Mouse (Mus musculus) fat pad, adult 2 months (tissue): ENCODE data around the gene Parn.

ENCODE experiments used
- DNase-seq: peaks from one replicate; pipeline ENCODE4 v3.0.0-alpha.2; 2011; ENCODE audit warnings: low read depth, low spot score; ENCODE audit errors: extremely low read depth

Parn gene

DNA sequence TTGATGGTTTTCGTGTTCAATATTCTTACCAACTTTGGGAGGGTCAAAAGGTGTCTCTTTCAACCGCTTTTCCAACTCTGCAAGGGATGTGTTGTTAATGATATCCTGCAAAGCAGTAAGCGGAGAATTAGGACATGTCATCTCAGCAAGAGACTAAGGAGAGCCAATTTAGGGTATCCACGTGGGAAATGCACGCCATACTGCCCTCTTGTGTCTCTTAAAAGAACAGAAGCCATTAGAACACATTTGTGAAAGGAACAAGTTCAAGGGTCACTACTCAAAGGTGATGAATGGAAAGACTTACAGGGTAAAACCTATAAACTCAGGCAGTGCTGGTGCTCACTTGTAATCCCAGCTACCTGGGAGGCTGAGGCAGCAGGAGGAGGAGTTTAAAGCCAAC lies 39.6 kb downstream of the Parn start:
- no peak for DNase-seq

DNA sequence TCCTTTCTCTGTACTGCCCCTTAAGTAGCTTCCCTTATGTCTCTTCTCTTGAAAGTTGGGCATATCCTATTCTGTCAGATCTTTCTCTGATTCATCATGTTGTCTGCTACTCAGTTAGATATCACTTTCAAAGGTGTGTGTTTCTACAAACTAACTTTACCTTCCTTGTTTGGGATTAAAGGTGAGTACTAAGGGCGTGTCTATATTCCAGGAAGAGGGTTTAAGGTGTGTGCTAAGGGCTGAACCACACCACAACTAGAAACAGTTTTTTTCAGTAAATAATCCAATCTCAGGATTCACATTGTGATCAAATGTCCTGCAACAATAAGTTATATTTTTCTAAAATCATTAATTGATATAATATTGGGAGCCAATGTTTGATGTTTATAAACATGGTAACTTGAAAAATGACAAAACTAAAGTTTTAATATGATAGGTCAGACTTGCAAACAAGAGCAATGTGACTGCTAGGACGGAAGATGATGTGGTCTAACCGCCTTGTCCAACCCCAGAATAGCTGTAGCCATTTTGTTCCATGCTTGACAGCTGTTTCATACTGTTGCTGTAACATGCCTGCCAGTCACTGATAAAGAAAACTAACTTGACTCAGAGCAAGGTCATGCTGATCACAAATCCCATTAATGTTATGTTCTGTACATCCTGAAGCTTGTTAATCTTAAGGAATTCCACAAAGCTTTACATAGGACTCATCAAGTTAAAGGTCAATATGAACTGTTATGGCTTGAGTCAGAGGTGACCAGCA lies 46.0 kb downstream of the Parn start:
- DNase-seq = no peak

DNA sequence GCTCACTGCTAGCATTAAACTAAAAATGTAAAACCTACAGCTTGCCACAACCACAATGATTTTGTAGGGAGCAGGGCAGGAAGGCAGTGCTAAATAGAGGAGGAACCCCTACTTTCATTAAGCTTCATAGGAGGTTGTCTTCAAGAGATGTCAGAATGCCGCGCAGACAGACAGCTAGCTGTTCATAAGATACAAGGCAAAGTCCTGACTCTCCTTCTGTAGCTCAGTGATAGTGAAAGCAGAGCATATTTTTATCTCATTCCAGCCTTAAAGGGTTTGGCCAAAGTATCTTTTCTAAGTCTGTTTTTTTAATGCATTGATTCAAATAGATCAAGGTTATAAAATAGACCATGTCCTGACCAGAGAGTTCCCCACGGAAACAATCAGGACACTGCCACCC lies 47.8 kb downstream of the Parn start:
- no peak for DNase-seq

GRCm38 (mm10) chr16:13615276-13615675 lies 52.7 kb downstream of the Parn start:
- DNase-seq = no peak

DNA sequence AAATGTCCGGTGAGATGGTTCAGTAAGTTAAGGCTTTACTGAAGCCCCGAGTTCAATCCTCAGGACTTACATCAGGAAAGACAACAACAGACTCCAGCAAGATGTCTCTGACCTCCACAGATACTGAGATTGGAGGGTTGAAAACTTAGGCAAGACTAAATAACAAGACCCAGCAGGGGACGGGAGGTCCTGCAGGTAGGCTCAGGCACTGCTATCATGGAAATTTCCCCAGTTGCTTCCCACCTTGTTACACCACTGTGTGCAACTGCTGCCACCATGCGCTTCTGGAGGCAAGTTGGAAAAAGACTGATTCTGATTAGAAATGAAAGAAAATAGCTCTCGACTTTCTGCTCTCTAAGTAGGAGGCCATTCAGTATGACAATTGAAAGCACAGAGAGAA lies 55.4 kb downstream of the Parn start:
- DNase-seq = no peak

GRCm38 (mm10) chr16:13612058-13612457 lies 55.9 kb downstream of the Parn start:
- DNase-seq = no peak

- no peak for DNase-seq
These were observed 56.6 kb downstream of the Parn start for GRCm38 (mm10) chr16:13611399-13611798.

- DNase-seq = no peak
These were observed 57.0 kb downstream of the Parn start for GRCm38 (mm10) chr16:13610951-13611381.

- DNase-seq = no peak
These were observed 59.3 kb downstream of the Parn start for GRCm38 (mm10) chr16:13608705-13609085.

DNA sequence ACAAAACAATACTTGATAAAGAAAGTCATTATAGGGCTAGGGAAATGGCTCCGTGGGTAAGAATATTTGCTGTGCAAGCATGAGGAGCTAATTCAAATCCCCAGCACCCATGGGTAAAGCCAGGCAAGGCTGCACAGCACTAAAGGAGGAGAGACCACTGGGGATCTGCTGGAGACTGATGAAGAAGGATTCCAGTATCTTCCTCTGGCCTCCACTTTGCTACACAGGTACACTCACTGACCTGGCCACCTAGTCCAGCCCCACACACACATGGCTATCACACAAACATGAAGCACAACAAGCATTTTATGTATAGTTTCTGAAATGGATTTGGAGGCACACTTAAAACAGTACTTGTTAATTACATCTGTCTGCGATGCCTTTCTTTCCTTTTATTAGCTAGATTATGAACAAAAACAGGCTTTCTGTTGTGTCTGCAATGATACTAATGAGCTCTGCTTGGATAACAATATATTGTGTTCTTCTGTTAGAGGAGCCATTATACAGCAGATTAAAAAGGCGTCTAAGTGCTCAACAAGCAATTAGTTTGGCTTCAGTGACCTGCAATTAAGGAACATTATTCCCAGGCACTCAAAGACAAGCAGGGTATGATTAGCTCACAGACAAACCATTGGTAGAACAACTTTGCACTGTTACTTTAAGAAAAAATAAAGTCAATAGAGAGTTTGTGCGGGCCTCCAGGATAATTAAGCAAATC lies 59.8 kb downstream of the Parn start:
- DNase-seq = no peak

DNA sequence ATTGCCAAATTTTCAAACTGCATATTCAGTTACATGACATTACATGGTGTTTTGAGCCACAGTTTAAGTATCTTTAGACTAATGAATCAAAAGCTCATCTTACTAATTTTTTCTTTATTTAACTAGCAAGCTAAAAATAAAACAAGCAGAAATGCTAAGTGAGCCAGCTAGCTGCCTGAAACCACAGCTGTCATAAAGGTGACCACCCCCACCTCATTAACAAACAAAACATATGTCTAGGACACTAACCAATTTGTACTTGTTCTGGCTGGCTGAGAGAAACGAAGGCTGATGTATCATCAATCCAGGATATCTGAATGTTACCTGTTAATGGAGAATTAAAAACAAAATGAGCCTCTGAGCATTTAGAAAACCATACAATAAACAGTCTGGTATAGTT lies 65.2 kb downstream of the Parn start:
- DNase-seq = no peak

GRCm38 (mm10) chr16:13589049-13589408 lies 78.9 kb downstream of the Parn start:
- no peak for DNase-seq

DNA sequence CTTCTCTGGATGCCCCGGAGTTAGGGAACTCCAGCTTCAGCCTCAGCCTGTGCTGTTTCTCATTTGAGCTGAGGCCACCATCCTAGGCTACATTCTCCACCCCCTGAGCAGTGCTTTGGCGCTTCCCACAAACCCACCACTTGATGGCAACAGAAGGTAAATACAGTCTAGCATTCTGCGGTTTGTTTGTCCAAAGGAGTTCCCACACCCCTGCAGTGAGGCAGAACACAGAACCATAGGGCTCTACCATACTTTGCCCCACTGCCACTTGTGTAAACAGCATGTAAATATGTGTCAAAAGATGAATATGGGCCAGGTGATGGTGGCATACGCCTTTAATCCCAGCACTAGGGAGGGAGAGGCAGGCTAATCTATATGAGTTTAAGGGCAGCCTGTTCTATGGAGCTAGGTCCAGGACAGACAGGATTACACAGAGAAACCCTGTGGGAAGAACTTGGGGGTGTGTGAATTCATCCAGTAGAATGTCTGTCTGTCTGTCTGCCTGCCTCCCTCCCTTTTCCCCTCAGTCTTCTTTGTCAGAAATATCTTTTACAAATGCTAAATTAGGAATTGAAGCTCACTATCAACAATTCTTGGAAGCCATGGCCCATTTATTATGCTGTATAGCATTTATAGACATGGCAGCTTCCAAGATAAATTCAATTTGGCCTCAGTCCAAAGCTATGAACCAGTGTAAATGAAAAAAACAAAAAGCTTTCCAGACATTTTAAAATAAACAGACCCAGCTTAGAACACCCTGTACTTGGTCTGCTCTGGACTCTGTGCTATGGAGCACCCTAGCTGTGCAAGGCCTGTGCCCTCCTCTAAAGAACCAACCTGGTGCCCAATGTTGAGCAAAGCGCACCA lies 79.6 kb downstream of the Parn start:
- no peak for DNase-seq

DNA sequence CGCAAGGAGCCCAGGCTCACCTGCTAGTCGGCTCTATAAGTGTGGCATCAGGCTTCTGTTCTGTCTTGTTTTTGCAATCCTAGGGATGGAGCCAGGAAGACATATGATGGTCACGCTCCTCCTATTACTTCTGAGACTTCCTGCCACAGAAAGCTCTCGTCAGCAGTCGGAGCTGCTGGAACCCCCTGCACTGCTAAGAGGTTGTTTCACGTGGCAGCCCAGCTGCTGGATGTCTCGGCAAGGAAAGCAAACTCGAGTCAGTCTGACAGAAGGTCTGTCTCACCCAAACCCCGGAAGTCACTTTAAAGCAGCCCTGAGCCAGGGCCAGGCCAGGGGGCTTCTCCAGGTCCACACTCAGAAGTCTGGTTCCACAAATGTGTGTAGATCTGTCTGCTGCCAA lies 82.7 kb downstream of the Parn start:
- no peak for DNase-seq

GRCm38 (mm10) chr16:13580784-13581183 lies 87.2 kb downstream of the Parn start:
- no peak for DNase-seq

DNA sequence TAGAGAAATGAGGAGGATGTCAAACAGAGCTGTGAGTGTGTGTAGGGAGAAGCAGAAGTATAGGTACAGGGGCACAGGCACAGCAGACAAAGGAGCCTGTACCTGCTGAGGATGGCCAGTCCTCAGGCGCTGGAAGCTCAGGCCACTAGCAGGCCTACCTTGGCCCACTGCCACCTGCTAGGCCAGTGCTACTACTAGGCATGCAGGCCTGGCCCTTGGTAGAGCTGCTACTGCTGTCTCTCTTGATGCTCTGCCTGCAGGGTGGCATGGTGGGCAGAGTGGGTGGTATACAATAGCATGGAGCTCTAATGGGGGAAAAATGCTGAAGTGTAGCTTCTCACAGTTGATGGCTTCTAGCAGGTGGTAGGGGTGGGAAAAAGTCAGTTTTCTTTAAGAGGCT lies 88.0 kb downstream of the Parn start:
- DNase-seq = no peak

- no peak for DNase-seq
These were observed 92.7 kb downstream of the Parn start for GRCm38 (mm10) chr16:13575306-13575705.

DNA sequence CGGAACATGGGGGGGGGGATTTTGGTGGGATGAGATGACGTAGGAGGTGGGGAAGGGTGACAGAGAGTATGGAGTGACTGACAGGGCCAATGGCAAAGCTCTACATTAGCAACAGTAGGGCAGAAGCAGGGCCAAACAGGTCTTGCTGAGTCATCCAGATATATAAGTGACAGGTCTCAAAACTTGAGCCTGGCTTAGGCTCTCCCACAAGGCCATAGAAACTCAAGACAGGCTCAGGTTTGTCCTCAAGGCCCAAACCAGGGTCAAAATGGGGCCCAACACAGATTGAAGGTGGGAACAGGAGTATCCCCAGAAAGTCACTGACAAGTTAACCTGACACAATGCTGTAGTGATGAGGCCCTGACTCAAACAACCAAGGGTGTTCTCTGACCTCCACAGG lies 99.7 kb downstream of the Parn start:
- DNase-seq = no peak

- DNase-seq = no peak
These were observed 100.4 kb downstream of the Parn start for GRCm38 (mm10) chr16:13567614-13568013.

- no peak for DNase-seq
These were observed 101.6 kb downstream of the Parn start for GRCm38 (mm10) chr16:13566351-13566750.

GRCm38 (mm10) chr16:13565291-13565690 lies 102.7 kb downstream of the Parn start:
- no peak for DNase-seq

- DNase-seq = no peak
These were observed 110.2 kb downstream of the Parn start for GRCm38 (mm10) chr16:13557784-13558183.
